In the genomic region with DNA sequence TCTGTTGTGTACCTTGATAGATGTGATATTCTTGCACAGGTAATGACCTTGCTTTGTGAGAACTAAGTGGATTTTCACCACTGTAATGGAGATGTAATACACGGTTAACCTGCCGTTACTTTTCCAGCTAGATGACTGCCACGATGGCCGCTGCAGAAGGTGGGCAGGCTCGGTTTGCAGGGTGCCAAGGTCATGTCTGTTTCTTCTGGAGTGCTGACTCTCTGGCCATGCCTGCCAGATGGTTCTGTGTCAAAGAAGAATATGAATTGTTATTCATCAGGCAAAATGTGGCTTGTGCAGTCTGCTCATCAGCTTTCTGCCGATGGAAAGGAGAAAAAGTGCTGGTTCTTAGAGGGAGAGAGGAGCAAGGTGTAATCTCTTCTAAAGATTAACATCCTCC, we compare ENCODE assay signal across 21 mouse cellular contexts. TPM values are rescaled to one million over a fixed set of nuclear protein-coding genes. Genes with fewer than 3 reads are reported as not detected.
DNase-seq lines count a peak whose midpoint lies in the region; ATAC-seq and TF ChIP-seq lines count a peak whose summit lies in the region.
"Had no signal": no experiment of that assay in that cellular context is flagged by ENCODE, and none has a peak within 500 bp of the region (broad histone marks: within the 10 kb centered on the region; RNA-seq: fewer than 3 reads in every experiment).

No protein-coding gene starts in this region.

- TF ChIP-seq POLR2A in testis, adult 2 months (IDR thresholded peaks at IDR 0.05; ENCODE audit: control insufficient read depth, low read depth, low read length), result no peak

- peak overlapping the region; percentile 32; the same call in 1 of the 2 replicates for H3K27ac ChIP-seq in testis, adult 2 months (ENCODE audit: control insufficient read depth, insufficient read depth, low read depth, low read length)
- H3K27ac ChIP-seq: embryonic facial prominence, embryonic 12.5 days; embryonic facial prominence, embryonic 15.5 days; gastrocnemius, adult 2 months; hindbrain, embryonic 12.5 days; hindbrain, embryonic 15.5 days; kidney, embryonic 15.5 days had no signal

- H3K4me3 ChIP-seq in testis, adult 2 months (ENCODE audit: control insufficient read depth, low read depth, low read length), result no peak overlapping the region
- H3K4me3 ChIP-seq: embryonic facial prominence, embryonic 12.5 days; embryonic facial prominence, embryonic 15.5 days; gastrocnemius, adult 2 months; hindbrain, embryonic 12.5 days; hindbrain, embryonic 15.5 days; kidney, embryonic 15.5 days had no signal

- no peak for ATAC-seq in cerebellum, adult (ENCODE audit: insufficient number of reproducible peaks, low FRiP score, low TSS enrichment)
- ATAC-seq: CD4-positive, CD25-positive, alpha-beta regulatory T cell, adult 4 months; forebrain, embryonic 14.5 days; forebrain, postnatal 0 days had no signal

- H3K4me1 ChIP-seq in testis, adult 2 months (ENCODE audit: control insufficient read depth, insufficient read depth, low read length), result no peaks in the 10 kb centered on the region
- H3K4me1 ChIP-seq: embryonic facial prominence, embryonic 12.5 days; kidney, embryonic 15.5 days had no signal

- H3K27me3 ChIP-seq in testis, adult 2 months (ENCODE audit: control insufficient read depth, insufficient read depth, low read length), result no peaks in the 10 kb centered on the region
- H3K27me3 ChIP-seq: embryonic facial prominence, embryonic 12.5 days; embryonic facial prominence, embryonic 15.5 days; hindbrain, embryonic 12.5 days; hindbrain, embryonic 15.5 days; kidney, embryonic 15.5 days had no signal

- no peak for TF ChIP-seq CTCF in testis, adult 2 months (IDR thresholded peaks at IDR 0.05; ENCODE audit: control insufficient read depth, insufficient read depth, insufficient replicate concordance, low read depth, low read length)

- H3K36me3 ChIP-seq in testis, adult 2 months (ENCODE audit: control insufficient read depth, insufficient read depth, low read length), result no peaks in the 10 kb centered on the region

- DNase-seq in cerebellum, adult 18-20 months, result peak; percentile 49 to 54
- peak; percentile 59 to 68 for DNase-seq in cerebellum, postnatal 10 days
- DNase-seq in cerebellum, postnatal 4 days (ENCODE audit: low spot score in 2 of 2), result no peak
- no peak for DNase-seq in testis, postnatal 14 days (ENCODE audit: low spot score)
- no peak for DNase-seq in lung, postnatal 4 days
- DNase-seq: adrenal gland, adult 8-10 months; forebrain, postnatal 0 days; gastrocnemius, adult 2 months; gastrocnemius, postnatal 14 days; heart, adult 11 months; kidney, adult 11 months; kidney, adult 8-10 months had no signal

RNA-seq across cellular contexts. Expression of gene Snd1, which starts 53.3 kb away (rescaled TPM):
- polyA plus RNA-seq in testis, adult 2 months (2012; rRNA removed), result 11.4 and 14.3 TPM in 2 replicates

Comparison
In these comparisons a context has a peak if more than half of its experiments do, and no peak if none do; other contexts are left out.
1. DNase-seq: peak in cerebellum, adult 18-20 months (2 of 2) and cerebellum, postnatal 10 days (2 of 2); none in cerebellum, postnatal 4 days (0 of 2), testis, postnatal 14 days (single experiment) and lung, postnatal 4 days (0 of 2).